Mouse (Mus musculus) gastrocnemius, adult 2 months (tissue): ENCODE data around the gene Tmem213. TPM values are rescaled to one million over a fixed set of nuclear protein-coding genes. Genes with fewer than 3 reads are reported as not detected.

ENCODE experiments used
- DNase-seq: peaks from one replicate; pipeline ENCODE4 v3.0.0; 2022
- H3K27ac ChIP-seq: fragments of 200-600 bp; 2 replicates; pipeline ENCODE4 v1.8.1; 2022; ENCODE audit warnings: mild to moderate bottlenecking
- H3K4me3 ChIP-seq: fragments of 200-600 bp; 2 replicates; pipeline ENCODE4 v1.8.1; 2022; ENCODE audit warnings: mild to moderate bottlenecking, moderate library complexity
- CTCF ChIP-seq: fragments of 200-600 bp; IDR thresholded peaks from 2 replicates; pipeline ENCODE4 v1.8.1; 2022; ENCODE audit warnings: antibody characterized with exemption, mild to moderate bottlenecking, moderate library complexity
- intact Hi-C: fragments of 180-260 bp; cut with DNase I; formaldehyde crosslinking; loops from one replicate; pipeline ENCODE4 v1.15.1; 2025
- total RNA-seq, 2 experiments: library from RNA; stranded (reverse); gene quantifications; 2 replicates each; pipeline ENCODE4 v1.2.3; 2021

Gene Tmem213
- total RNA-seq, 2 experiments from 2014 or later: not detected

DNA sequence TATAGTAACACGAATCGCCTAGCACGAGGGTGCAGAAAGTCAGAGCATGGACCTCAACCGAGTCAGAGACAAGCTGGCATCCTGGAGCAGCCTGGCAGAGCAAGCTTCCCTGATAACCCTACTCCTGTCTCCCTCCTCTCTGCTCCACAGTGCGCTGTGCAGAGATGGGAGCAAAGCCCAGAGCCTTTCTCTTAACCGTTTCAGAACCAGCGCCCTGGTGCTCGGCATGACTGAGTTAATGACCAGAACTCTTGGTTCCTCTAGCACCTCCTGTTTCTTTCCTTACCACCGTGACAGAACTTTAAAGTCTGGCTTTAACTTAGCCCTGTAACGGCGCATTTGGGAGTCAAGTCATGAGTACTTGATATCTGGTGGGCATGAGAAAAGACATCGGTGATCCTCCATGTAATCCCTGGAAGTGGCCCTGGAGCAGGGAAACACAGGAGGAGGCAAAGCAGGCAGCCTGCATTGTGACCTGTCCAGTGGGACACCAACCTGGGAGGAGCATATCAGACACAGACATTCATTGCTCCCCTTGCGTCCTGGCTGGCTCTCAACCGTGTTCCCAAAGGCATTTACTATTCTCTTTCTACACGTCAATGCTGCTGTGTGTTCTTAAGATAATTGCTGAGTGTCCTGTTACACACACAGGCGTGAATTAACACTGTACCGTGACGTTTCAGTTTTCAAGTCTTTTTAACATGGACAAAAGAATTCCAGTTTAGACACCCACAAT, 14.6 kb downstream of the Tmem213 start:
- no peak for DNase-seq
- intact Hi-C loops: no loop called here
- Histone ChIP-seq H3K4me3 (peak overlapping the region; percentile 23), H3K27ac (no peak overlapping the region)
- TF ChIP-seq CTCF: no peak

DNA sequence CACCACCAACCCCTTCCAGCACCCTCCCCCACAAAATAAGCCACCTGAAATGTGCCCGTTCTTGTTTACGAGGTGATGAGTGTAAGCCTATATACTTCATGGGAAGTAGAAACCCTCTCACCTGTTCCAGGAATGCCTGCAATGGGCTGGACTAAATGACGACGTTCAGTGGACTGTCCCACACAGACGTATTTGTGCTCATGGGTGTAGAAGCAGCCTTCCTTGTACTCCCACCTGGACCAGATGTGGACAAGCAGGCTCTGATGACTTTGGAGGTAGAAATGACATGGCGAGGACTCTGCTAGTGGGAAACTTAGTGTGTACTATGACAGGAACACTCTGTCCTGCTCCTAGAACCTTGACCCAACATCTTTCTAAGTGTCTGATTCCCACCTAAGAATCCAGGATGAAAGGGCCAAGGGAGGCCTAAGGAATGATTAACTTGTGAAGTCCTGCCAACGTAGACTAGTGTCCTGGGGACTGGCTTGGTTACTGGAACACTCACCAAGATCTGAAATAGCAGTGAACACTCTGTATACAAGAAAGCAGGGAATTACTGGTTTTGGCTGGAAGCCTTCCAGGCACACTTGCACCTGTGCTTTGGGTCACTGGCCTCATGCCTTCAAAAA, 15.3 kb downstream of the Tmem213 start, which contains the start of gene Atp6v0a4:
Atp6v0a4 (minus strand) TSS at position 380 of the 629 bp plus-strand sequence.
- TF ChIP-seq CTCF: no peak
- Histone ChIP-seq H3K27ac (no peak within 1 kb of the TSS), H3K4me3 (peak within 1 kb of the TSS; percentile 23)
- no peak for DNase-seq
- intact Hi-C loops: no loop called here

DNA sequence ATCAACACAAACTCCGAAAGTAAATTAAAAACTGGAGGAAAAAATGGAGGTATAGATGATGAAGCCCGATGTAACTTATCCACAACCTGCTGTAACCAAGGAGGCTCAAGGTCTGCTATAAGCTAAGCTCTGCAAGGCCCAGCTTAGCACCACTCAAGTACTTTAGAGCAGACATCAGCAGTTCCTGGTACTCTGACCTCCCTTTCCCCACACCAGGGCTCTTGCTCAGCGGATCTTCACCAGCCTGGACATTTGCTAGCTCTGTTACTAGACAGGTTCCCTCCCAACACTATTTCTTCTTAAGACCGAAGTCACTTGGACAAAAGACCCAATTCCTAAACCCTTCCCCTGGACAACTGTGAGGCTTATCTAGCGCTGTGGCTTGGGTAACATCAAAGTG, 15.8 kb downstream of the Tmem213 start:
- no peak for TF ChIP-seq CTCF
- no peak overlapping the region for H3K27ac ChIP-seq
- no peak overlapping the region for H3K4me3 ChIP-seq
- DNase-seq: no peak
- intact Hi-C loops: no loop called here

DNA sequence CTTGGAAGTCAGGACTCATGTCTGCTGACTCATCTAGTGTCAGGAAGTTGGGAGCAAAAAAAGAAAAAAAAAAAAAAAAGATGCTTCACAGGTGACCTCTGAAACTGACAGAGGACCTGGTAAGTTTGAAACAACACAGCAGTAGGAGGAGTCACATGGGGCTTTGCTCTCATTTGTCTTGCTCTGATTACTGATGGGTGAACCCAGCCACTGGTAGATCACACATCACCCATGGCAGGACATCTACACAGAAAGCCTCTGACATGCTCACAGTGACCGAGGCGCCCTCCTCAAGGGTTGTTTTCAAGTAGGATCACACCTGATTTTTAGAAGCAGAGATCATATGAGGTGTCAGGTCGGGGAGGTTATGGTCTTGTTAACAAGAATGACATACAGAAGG, 16.4 kb downstream of the Tmem213 start:
- H3K27ac ChIP-seq: no peak overlapping the region
- TF ChIP-seq CTCF: no peak
- intact Hi-C loops: no loop called here
- no peak overlapping the region for H3K4me3 ChIP-seq
- DNase-seq: no peak

DNA sequence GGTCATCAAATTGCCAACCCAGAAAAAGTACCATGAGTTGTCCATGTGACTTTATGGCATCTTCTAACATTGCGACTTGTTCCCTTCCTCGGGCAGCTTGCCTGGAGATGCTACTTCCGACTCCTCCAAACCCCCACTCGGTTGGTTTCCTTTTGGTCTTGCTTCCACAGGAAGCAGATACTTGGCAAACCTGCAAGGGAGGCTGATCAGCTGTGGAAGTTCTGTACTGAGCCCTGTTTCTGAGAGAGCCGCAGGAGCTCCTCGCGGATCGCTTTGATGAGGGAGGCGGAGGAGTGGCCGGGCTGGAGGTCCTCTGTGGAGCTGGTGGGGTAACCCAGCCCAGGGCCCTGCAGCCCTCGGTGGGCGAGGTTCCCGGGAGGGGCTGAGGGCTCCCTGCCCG, 19.1 kb downstream of the Tmem213 start:
- intact Hi-C loops: no loop called here
- Histone ChIP-seq H3K4me3 (no peak overlapping the region), H3K27ac (no peak overlapping the region)
- no peak for DNase-seq
- TF ChIP-seq CTCF: no peak

DNA sequence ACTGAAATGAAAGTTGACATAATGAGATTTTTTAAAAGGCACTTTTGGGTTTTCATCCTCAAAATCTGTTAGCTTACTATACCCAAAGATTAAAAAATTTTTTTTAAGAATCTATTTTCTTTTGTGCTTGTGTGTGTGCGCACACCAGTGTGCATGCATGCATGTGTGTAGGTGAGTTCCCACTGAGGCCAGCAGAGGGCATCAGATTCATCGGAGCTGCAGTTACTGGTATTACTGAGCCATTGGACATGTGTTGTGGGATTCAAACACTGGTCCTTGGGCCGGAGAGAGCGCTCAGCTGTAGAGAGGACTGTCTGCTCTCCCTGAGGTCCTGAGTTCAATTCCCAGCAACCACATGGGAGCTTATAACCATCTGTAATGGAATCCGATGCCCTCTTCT, 20.8 kb downstream of the Tmem213 start:
- no peak for TF ChIP-seq CTCF
- Histone ChIP-seq H3K27ac (no peak overlapping the region), H3K4me3 (no peak overlapping the region)
- DNase-seq: no peak
- intact Hi-C loops: no loop called here

DNA sequence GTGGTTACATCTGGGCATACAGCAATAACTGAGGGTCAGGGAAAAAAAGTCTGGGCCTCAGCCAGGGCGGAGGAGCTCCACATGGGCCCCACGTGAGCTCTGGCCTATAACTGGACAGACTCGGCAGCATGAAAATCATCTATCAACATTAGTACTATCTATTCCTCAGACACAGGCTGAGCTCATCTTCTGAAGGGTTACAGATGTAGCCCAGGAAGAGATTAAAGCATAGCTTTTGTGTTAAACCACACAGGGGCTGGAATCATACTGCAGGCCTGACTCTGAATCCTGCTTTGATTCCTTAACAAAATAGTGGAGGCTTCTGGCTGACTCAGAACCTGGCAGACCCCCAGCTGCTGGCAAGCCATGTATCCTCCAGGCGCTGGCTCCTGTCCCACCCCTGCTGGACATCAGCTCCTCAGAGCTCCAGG, 22.8 kb downstream of the Tmem213 start:
- intact Hi-C loops: no loop called here
- H3K27ac ChIP-seq: peak overlapping the region; percentile 48
- TF ChIP-seq CTCF: no peak
- DNase-seq: peak; percentile 82
- no peak overlapping the region for H3K4me3 ChIP-seq

DNA sequence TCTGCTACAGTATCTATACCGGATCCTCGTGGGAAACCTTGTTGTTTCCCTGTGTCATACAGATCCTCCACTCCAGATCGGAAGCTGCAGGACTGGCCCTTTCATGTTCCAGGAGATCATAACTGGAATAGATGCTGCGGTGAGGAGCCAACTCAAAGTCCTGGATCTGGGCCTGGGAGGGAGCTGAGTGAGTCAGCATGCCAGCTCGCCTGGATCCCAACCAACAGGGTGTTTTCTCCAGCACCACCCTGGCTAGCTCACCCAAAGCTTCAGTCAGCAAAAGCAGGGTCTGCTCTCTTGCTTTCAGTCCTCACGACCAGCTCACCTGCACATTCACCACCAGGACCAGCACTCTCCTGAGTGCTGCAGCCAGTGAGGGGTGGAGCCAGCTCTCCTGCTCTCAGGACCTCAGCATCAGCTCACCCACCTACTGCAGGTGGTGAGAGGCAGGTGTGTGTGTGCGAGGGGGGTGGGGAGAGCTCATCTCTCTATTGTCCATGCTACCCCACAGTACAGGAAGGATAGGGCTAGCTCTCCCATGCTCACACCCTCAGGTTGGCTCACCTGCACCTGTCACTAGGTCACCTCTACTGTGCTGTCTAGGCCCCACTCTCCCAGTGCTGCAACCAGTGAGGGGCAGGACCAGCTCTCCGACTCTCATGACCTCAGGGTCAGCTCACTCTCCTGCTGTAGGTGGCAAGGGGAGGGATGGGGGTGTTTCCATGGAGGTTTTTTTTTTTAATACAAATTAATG, 25.9 kb downstream of the Tmem213 start:
- intact Hi-C loops: no loop called here
- DNase-seq: peak; percentile 84
- no peak for TF ChIP-seq CTCF
- Histone ChIP-seq H3K4me3 (no peak overlapping the region), H3K27ac (peak overlapping the region; percentile 40; the same call in 1 of the 2 replicates)

DNA sequence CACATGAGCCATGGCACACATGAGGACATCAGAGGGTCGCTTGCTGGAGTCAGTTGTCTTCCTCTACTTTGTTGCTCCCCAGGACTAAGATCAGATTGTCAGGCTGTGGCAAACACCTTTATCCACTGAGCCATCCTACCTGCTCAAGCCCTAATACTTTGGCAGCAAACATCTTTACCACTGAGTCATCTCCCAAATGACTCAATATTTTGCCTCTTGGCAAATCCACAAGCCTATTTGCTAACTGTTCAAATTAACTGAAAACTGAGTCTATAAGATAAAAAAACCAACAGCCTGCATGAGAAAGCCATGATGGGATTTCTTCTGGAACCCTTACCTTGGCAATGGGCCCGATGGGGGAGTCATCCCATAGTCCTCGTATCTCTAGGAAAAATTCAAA, 30.0 kb downstream of the Tmem213 start:
- Histone ChIP-seq H3K4me3 (no peak overlapping the region), H3K27ac (no peak overlapping the region)
- intact Hi-C loops: no loop called here
- no peak for TF ChIP-seq CTCF
- DNase-seq: no peak

DNA sequence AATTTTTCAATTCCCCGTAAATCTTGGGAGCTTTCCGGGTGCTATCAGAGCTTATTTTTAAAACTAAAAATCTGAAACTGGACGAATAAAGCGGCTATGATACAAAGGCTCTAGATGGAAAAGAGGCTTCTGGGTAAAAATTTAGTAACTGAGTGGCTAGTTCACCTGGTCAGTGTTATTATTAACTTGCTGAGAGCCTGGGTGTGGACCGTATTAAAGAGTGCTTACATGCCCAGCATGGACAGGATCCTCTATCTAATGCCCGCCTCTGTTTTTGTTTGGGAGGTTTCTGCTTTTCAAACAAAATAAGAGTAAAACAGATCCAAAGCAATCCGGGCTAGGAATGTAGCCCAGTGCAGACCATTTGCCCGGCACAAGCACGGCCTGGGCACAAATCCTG, 31.3 kb downstream of the Tmem213 start:
- intact Hi-C loops: no loop called here
- Histone ChIP-seq H3K27ac (no peak overlapping the region), H3K4me3 (no peak overlapping the region)
- no peak for TF ChIP-seq CTCF
- DNase-seq: no peak

DNA sequence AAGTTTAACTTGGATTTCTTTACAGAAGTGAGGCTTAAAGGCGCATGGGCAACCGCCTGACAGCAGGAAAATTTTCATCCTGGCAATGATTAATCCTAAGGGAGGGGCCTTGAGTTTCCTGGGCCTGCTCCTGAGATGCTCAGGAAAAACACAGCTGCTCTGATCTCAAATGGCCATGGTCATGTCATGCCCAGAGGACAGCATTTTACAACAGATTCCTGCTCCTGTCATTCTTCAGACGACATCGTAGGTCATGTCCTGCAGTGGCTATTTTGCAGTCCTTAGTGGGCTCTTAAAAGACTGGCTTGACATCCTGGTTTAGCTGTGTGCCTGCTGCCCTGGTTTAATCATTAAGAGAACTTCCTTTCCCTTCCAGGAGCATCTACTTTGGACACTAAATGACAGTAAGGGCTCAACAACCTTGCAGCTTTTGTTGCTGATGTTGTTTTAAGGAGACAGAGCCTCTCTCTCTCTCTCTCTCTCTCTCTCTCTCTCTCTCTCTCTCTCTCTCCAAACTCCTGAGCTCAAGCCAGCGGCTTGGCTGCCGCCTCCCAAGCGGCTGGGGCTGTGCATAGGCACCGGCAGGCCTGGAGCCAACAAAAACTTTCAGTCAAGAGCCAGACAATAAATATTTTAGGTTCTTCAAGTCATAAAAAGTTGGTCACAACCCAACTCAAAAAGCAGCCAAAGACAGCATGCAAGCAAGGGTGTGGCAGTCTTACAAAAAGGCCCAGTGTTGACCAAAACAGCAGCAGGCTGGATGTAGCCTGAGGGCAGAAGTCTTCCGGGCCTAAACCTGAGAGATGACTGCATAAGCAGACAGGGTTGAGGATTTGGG, 35.3 kb downstream of the Tmem213 start:
- TF ChIP-seq CTCF: no peak
- peak; percentile 79 for DNase-seq
- Histone ChIP-seq H3K27ac (peak overlapping the region; percentile 84), H3K4me3 (no peak overlapping the region)
- intact Hi-C loops: no loop called here

DNA sequence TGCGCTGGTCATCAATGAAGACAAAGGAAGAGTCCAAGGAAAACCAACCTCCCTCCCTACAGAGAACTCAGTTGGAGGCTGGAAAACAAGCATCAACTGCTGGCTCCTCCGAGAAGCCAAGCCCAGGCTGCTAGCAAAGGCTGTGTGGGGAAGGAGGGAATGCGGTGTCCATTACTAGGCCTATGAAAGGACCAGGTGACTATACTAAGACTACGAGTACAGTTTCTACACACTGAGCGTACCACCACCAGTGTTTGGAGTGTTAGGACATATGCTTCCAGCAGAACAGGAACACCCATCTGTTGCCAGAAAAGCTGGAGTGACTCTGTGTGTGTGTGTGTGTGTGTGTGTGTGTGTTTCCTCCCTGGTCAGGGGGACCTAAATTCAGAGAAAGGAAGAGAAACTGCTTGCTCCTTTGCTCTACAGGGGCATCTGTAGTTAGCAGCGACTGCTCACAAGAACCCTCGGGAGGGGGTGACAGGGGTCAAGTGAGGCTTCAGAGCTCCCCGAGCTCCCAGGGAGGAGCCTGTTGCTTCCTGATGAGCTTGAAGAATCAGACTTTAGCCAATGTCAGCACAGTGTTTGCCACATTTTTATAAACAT, 36.5 kb downstream of the Tmem213 start:
- TF ChIP-seq CTCF: no peak
- DNase-seq: no peak
- intact Hi-C loops: no loop called here
- H3K4me3 ChIP-seq: no peak overlapping the region
- peak overlapping the region; percentile 84 for H3K27ac ChIP-seq
